Mouse (Mus musculus): ENCODE data around the gene Zrsr2. TPM values are rescaled to one million over a fixed set of nuclear protein-coding genes. Genes with fewer than 3 reads are reported as not detected.

Gene Zrsr2
- total RNA-seq, 2 experiments from 2014 or later: 26.4 to 51.1 TPM

DNA sequence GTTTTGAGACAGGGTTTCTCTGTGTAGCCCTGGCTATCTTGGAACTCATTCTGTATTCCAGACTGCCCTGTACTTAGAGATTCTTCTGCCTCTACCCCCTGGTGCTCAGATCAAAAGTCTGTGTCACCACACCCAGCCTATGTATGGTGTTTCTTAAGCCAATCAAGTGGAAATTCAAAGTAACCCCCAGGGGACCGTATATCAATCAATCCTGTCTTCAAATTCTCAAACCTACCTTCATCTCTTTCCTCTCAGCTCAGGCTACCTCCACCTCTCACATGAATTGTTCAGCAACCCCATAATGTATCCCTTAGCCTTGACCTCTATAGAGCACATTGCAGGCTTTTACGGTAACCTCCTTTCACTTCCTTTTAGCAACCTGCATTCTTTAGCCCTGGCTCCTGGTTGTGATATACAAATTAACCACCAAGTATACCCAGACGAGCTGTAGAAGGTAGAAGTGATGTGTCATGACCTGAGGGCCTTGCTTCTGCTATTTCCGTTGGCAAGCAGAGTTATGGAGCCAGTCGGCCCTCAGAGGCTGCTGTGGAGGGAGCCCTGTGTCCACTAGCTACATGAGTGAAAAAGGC, 58.9 kb downstream of the Zrsr2 start:
- ATAC-seq (replicated peaks; ENCODE audit: low FRiP score, poor library complexity, severe bottlenecking): no peak

DNA sequence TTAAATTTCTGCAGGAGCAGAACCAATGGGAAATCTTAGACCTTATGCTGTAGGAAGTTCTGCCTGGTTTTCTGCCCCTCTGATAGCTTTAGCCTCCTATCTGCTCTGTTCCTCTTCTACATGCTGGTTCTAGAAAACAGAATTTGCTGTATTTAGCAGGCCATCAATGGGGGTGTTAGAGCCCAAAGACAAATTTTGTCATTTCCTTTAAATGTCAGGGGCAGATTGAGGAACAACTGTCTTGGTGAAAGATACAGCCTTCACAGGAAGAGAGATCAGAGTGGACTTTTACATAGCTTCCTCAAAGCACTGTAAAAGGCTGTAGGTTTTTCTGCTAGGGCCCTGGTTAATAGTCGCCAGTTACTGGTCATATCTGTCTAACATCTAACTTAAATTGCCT, 61.1 kb downstream of the Zrsr2 start:
- no peak for ATAC-seq (replicated peaks; ENCODE audit: low FRiP score, poor library complexity, severe bottlenecking)

DNA sequence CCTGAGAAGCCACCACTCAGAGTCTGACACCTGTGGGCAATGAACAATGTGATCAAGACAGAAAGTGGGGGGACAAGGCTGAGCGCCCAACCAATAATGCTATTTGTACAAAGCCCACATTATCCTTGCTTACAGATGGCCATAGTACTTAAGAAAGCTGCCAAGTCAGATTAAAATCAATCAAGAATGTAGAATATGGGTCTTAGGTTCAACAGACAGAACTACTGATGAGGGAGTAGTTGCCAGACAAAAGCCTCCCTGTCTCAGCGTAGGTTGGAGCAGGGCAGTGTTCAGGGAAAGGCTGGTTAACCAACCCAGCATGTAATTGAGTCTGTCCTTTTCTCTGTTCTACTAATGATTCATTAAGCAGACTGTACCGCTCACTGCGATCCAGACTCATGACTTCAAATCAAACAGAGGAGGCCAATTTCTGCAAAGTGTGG, 72.9 kb downstream of the Zrsr2 start:
- no peak for ATAC-seq (replicated peaks; ENCODE audit: low FRiP score, poor library complexity, severe bottlenecking)

Other genes starting within 250 kb of the Zrsr2 start
- not detected in 2 replicates for gene Rnf138rt1, start 197.3 kb downstream of the Zrsr2 start, total RNA-seq (2015; ENCODE audit: low replicate concordance)
- not detected in 2 replicates for gene Rnf138rt1, start 197.3 kb downstream of the Zrsr2 start, total RNA-seq (2017; ENCODE audit: low replicate concordance)
- 17.3 and 26.0 TPM in 2 replicates for gene Ap1s2, start 49.6 kb downstream of the Zrsr2 start, total RNA-seq (2015; ENCODE audit: low replicate concordance)
- gene Ap1s2, start 49.6 kb downstream of the Zrsr2 start, total RNA-seq (2017; ENCODE audit: low replicate concordance): 8.5 and 14.2 TPM in 2 replicates
- gene Car5b, start 69.3 kb upstream of the Zrsr2 start, total RNA-seq (2015; ENCODE audit: low replicate concordance): not detected in 2 replicates
- not detected in 2 replicates for gene Car5b, start 69.3 kb upstream of the Zrsr2 start, total RNA-seq (2017; ENCODE audit: low replicate concordance)
- 18.4 and 19.8 TPM in 2 replicates for gene Siah1b, start 117.8 kb upstream of the Zrsr2 start, total RNA-seq (2015; ENCODE audit: low replicate concordance)
- 17.2 and 20.3 TPM in 2 replicates for gene Siah1b, start 117.8 kb upstream of the Zrsr2 start, total RNA-seq (2017; ENCODE audit: low replicate concordance)
- not detected in 2 replicates for gene Cltrn, start 130.2 kb upstream of the Zrsr2 start, total RNA-seq (2015; ENCODE audit: low replicate concordance)
- not detected in 2 replicates for gene Cltrn, start 130.2 kb upstream of the Zrsr2 start, total RNA-seq (2017; ENCODE audit: low replicate concordance)
- not detected in 2 replicates for gene Ace2, start 180.7 kb upstream of the Zrsr2 start, total RNA-seq (2015; ENCODE audit: low replicate concordance)
- gene Ace2, start 180.7 kb upstream of the Zrsr2 start, total RNA-seq (2017; ENCODE audit: low replicate concordance): not detected in 2 replicates

All from erythroid progenitor cell, adult 5-6 weeks (primary cell).